Mouse (Mus musculus) lung, embryonic 15.5 days (tissue): Measurements from ENCODE around the gene Prl. TPM values are rescaled to one million over a fixed set of nuclear protein-coding genes. Genes with fewer than 3 reads are reported as not detected.
A peak's percentile ranks its signal among the peaks of the same experiment; 100 is the strongest.
"Not testable (repeated sequence)": the region's sequence is repeated elsewhere in the genome, so short reads cannot be mapped to it uniquely, and the experiment has no call there.

ENCODE experiments used
- ATAC-seq: fragments of 200-750 bp; cut with Nextera tagmentation; 2 replicates; pipeline ENCODE4 v1.8.0; 2017; ENCODE audit warnings: moderate number of reproducible peaks, borderline replicate concordance; ENCODE audit not compliant: low FRiP score, low TSS enrichment; ENCODE audit errors: extremely low read depth
- H3K27ac ChIP-seq: fragments of 300-500 bp; sonication (generic); 2 replicates; pipeline ENCODE4 v1.5.1; 2015; ENCODE audit warnings: moderate library complexity, mild to moderate bottlenecking, inconsistent platforms
- H3K27me3 ChIP-seq: fragments of 300-500 bp; sonication (generic); 2 replicates; pipeline ENCODE4 v1.6.1; 2015; ENCODE audit warnings: inconsistent platforms
- H3K36me3 ChIP-seq: fragments of 300-500 bp; sonication (generic); 2 replicates; pipeline ENCODE4 v1.6.1; 2015; ENCODE audit warnings: inconsistent platforms
- H3K4me1 ChIP-seq: fragments of 300-500 bp; sonication (generic); 2 replicates; pipeline ENCODE4 v1.6.1; 2015; ENCODE audit warnings: inconsistent platforms
- H3K4me2 ChIP-seq: fragments of 300-500 bp; sonication (generic); 2 replicates; pipeline ENCODE4 v1.6.1; 2015; ENCODE audit warnings: inconsistent platforms, mild to moderate bottlenecking, moderate library complexity
- H3K4me3 ChIP-seq: fragments of 300-500 bp; sonication (generic); 2 replicates; pipeline ENCODE4 v1.5.1; 2015; ENCODE audit warnings: mild to moderate bottlenecking, inconsistent platforms
- H3K9ac ChIP-seq: fragments of 300-500 bp; sonication (generic); 2 replicates; pipeline ENCODE4 v1.6.1; 2015; ENCODE audit warnings: inconsistent platforms
- H3K9me3 ChIP-seq: fragments of 300-500 bp; sonication (generic); 2 replicates; pipeline ENCODE4 v1.6.1; 2016; ENCODE audit warnings: inconsistent platforms
- WGBS: fragments of 180-500 bp; shearing (Covaris S2); methylation state at CpG from one replicate; pipeline ENCODE4 v1.1.7; 2015; 5-methylcytosine and 5-hydroxymethylcytosine counted together
- polyA plus RNA-seq: library from polyadenylated mRNA; unstranded; fragments of >200 nt; fragmentation: Nextera tagmentation; extraction: Ambion mirVana; gene quantifications from 2 replicates; pipeline ENCODE4 v1.2.1, GENCODE M21; 2015

Gene Prl
- polyA plus RNA-seq, result not detected in 2 replicates

DNA sequence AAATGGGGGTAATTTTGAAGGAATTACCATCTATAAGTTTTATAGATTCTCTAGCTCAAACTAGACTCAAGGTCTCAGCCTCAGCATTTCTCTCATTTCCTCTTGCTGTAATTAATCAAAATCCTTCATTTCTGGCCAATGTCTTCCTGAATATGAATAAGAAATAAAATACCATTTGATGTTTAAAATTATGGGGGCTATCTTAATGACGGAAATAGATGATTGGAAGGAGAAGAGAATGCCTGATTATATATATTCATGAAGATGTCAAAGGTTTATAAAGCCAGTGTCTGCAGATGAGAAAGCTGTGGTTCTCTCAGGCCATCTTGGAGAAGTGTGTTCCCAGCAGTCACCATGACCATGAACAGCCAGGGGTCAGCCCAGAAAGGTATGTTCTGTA is at the start of gene Prl:
TSS of gene Prl (plus strand) at position 301 of the 400 bp plus-strand sequence.
- H3K9ac ChIP-seq, result no peak within 1 kb of the TSS
- no peaks in the 10 kb centered on the region for H3K9me3 ChIP-seq
- no peak within 1 kb of the TSS for H3K27ac ChIP-seq
- no peak within 1 kb of the TSS for H3K4me3 ChIP-seq
- H3K27me3 ChIP-seq, result no peaks in the 10 kb centered on the region
- no peaks in the 10 kb centered on the region for H3K4me1 ChIP-seq
- H3K4me2 ChIP-seq, result no peak within 1 kb of the TSS
- WGBS, result 89% methylated on average over 1 of the region's 1 CpGs
- no peaks in the 10 kb centered on the region for H3K36me3 ChIP-seq
- ATAC-seq, result no peak

DNA sequence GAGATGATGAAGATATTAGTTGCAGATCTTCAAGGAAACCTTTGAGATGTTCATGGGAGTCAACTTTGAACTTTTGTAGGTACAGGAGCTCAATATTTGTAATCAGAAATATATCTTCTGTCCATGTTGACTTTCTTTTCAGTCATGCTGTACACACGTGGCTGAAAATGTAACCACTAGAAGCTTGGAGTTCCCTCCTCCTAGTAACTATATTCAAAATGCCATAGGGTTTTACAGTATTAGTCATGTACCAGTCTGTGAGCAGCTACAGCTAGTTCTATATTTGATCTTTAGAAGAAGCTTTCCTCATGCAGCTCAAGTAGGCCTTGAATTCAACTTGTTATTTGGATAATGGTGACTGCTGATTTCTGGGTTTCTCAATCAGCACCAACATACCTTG is 30.8 kb upstream of the Prl start:
- Histone ChIP-seq H3K27ac (no peak overlapping the region), H3K4me3 (no peak overlapping the region), H3K9ac (no peak overlapping the region), H3K4me1 (no peaks in the 10 kb centered on the region), H3K4me2 (no peak overlapping the region), H3K9me3 (no peaks in the 10 kb centered on the region), H3K36me3 (no peaks in the 10 kb centered on the region), H3K27me3 (no peaks in the 10 kb centered on the region)
- 52% methylated on average over 1 of the region's 1 CpGs for WGBS
- ATAC-seq, result no peak

DNA sequence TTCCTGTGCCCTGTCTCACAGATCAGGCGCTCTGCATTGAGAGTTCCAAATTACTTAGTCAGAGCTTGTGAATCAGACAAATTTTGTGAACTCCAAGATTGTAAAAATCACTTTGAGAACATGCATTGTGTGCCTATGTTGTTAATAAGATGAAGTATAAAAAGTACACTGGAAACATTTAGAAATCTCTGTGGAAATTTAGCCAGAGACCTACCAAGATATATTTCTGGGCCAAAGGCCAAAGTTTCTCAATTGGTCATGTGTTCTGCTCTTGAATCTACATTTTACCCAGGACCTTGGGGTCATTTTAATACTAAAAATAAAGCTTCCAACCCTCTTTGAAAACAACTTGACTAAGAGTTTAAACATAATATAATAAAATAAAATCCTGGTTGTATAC is 30.0 kb upstream of the Prl start:
- no peaks in the 10 kb centered on the region for H3K27me3 ChIP-seq
- no peak for ATAC-seq
- no peak overlapping the region for H3K4me2 ChIP-seq
- H3K4me3 ChIP-seq, result no peak overlapping the region
- no peaks in the 10 kb centered on the region for H3K9me3 ChIP-seq
- H3K27ac ChIP-seq, result no peak overlapping the region
- no peaks in the 10 kb centered on the region for H3K36me3 ChIP-seq
- WGBS, result 80% methylated on average over 1 of the region's 1 CpGs
- 0 out of 2 replicates have a peak, but pooled peaks cover 3% of the 10 kb centered on the region for H3K4me1 ChIP-seq
- H3K9ac ChIP-seq, result no peak overlapping the region

DNA sequence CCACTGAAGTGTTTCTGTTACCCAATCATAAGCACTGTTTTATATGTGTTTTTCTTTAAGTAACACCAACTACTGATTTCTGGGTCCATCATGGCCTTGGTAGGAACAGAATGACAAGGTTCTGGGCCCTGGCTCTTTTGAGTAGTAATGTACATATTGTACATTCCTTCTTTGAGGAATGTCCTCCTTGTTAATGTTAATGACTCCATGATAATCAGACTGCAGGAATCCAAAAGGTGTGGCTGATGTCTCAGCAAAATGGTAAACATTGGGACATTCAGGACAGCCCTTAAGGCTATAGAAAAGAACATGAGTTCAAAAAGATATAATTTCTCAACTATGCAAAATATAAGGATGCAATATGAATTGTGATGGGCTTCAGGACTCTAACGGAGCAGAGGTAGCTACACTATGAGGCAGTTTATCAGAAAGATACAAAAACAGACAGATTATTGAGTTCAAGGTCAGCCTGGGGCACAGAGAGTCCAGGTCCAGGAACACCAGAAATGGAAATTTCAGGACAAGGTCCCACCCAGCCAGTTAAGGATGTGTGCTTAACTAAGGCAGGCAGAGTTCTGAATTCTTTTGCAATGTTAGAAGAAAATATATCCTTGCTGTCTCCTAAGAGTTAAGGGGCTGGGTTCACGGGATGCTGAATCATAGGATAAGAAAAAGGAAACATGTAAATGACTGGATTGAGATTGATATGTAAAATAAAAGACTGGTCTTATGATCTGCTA is 28.7 kb upstream of the Prl start:
- Histone ChIP-seq H3K27me3 (no peaks in the 10 kb centered on the region), H3K36me3 (no peaks in the 10 kb centered on the region), H3K4me1 (0 out of 2 replicates have a peak, but pooled peaks cover 3% of the 10 kb centered on the region), H3K27ac (no peak overlapping the region), H3K9me3 (no peaks in the 10 kb centered on the region), H3K4me3 (no peak overlapping the region), H3K9ac (no peak overlapping the region), H3K4me2 (no peak overlapping the region)
- 69% methylated on average over 2 of the region's 2 CpGs for WGBS
- no peak for ATAC-seq

DNA sequence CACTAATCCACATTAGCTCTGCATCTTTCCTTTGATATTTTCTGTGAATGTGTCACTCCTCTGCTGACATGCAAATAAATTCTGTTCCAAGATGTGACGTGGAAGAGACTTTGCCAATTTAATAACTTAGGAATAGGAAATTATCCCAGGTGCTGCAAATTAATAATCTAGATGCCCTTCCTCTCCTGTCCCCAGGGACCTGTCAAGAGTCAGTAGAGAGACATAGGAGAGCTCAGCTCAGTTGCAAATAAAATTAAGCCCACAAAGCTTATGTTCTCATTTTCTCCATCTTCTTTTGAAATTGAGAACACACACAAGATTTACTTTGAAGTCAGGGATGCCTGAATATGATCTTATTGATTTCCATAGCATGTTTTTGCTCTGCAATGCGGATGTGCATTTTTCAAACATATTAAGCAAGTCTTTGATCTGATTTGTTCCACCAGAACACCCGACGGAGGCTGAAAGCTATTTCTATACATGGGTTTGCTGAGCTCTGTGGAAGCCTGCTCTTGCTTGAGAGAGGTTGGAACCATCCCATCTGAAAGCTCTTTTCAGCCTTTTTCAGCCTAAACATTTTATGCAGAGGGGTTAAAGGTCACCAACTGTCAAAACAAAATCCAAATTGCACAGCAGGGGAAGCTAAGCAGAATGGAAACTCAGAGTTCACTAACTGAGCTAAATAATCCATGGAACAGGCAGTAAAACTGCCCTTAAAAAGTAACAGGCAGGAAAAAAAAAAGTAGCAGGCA is 26.1 kb upstream of the Prl start:
- Histone ChIP-seq H3K4me1 (0 out of 2 replicates have a peak, but pooled peaks cover 3% of the 10 kb centered on the region), H3K9me3 (no peaks in the 10 kb centered on the region), H3K27me3 (no peaks in the 10 kb centered on the region), H3K9ac (no peak overlapping the region), H3K4me3 (no peak overlapping the region), H3K36me3 (no peaks in the 10 kb centered on the region), H3K27ac (no peak overlapping the region), H3K4me2 (no peak overlapping the region)
- 38% methylated on average over 4 of the region's 4 CpGs for WGBS
- no peak for ATAC-seq

DNA sequence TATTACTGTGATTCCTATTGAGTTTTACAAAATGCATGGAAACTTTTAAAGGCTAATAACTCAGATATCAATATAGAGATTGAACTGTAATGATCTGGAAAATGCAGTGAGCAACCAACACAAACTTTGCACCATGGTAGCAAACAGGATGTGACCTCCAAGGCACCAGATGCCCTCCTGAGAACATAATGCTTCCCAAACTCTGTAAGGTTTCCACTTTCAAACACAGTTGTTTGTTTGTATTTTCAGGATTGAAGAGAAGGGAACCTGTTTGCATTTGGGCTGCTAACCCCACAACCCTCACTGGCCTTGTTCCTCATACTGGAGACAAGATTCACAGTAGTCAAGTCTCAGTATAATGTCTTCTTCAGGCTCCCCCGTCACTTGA is 25.5 kb upstream of the Prl start:
- no peak for ATAC-seq
- Histone ChIP-seq H3K4me2 (no peak overlapping the region), H3K4me1 (0 out of 2 replicates have a peak, but pooled peaks cover 3% of the 10 kb centered on the region), H3K27ac (no peak overlapping the region), H3K9ac (no peak overlapping the region), H3K36me3 (no peaks in the 10 kb centered on the region), H3K9me3 (no peaks in the 10 kb centered on the region), H3K27me3 (no peaks in the 10 kb centered on the region), H3K4me3 (no peak overlapping the region)
- 70% methylated on average over 1 of the region's 1 CpGs for WGBS

DNA sequence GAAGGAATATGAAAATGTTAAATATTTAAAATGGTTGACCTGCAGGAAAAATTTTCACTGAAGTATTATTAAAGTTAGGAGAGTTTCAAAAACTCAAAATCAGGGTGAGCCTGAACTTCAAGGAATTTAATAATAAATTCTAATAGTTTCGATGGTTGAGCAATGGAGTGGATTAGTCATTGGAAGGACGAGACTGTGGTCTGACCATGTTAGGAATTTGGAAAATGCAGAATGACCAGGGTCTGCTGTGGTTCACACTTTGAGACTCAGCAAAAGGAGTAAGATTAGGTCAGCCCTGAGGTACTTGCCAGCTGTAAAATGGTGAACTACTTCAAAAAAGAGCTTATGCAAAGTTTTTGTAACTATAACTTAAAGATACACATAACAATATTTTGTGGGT is 24.4 kb upstream of the Prl start:
- 74% methylated on average over 2 of the region's 2 CpGs for WGBS
- no peak overlapping the region for H3K4me3 ChIP-seq
- H3K27me3 ChIP-seq, result no peaks in the 10 kb centered on the region

DNA sequence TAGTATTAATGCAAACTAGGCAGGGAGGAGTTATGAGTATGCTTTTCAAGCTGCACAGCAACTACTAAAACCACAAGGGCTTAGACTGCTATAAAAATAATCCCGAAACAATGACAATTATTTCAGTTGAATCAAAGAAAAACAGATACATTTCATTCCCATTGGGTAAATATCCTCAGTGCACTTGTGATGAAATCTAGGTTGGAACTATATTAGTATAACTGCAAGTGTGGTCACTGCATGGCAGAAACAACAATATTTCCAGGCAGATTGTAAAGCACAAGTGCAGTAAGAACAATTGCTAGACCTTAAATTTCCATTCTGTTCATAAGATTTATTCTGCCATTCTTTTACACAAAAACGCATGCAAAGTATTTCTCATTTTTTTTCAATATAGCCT is 15.2 kb upstream of the Prl start:
- WGBS, result 90% methylated on average over 2 of the region's 2 CpGs
- no peak overlapping the region for H3K4me2 ChIP-seq
- no peak for ATAC-seq
- H3K27me3 ChIP-seq, result no peaks in the 10 kb centered on the region
- no peaks in the 10 kb centered on the region for H3K9me3 ChIP-seq
- no peaks in the 10 kb centered on the region for H3K36me3 ChIP-seq
- no peak overlapping the region for H3K27ac ChIP-seq
- H3K4me3 ChIP-seq, result no peak overlapping the region
- no peaks in the 10 kb centered on the region for H3K4me1 ChIP-seq
- no peak overlapping the region for H3K9ac ChIP-seq

More for the DNA sequence above, 24.4 kb upstream of the Prl start:
- no peak for ATAC-seq
- Histone ChIP-seq H3K9me3 (no peaks in the 10 kb centered on the region), H3K27ac (no peak overlapping the region), H3K9ac (no peak overlapping the region), H3K36me3 (no peaks in the 10 kb centered on the region), H3K4me1 (0 out of 2 replicates have a peak, but pooled peaks cover 3% of the 10 kb centered on the region), H3K4me2 (no peak overlapping the region)

DNA sequence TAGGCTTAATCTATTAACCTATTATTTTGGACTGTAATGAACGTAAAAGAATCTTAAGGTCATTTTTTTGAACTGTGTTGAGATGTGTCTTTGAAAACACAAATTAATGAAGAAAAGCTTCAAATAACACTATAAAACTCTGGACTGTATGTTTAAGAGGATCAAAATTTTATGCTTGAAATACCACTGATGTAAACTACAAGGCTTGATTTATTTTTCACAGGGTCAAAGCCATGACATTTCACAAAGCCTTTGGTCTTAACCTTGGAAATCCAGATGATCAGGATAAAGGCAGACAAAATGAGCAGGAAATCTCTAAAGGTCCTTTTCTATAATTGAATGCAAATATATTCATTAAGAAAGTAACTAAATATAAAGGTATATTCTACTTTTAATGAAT is 14.0 kb upstream of the Prl start:
- Histone ChIP-seq H3K4me3 (no peak overlapping the region), H3K4me1 (no peaks in the 10 kb centered on the region), H3K4me2 (no peak overlapping the region), H3K27ac (no peak overlapping the region), H3K9ac (no peak overlapping the region), H3K9me3 (no peaks in the 10 kb centered on the region), H3K36me3 (no peaks in the 10 kb centered on the region), H3K27me3 (no peaks in the 10 kb centered on the region)
- WGBS, result 69% methylated on average over 1 of the region's 1 CpGs
- no peak for ATAC-seq

DNA sequence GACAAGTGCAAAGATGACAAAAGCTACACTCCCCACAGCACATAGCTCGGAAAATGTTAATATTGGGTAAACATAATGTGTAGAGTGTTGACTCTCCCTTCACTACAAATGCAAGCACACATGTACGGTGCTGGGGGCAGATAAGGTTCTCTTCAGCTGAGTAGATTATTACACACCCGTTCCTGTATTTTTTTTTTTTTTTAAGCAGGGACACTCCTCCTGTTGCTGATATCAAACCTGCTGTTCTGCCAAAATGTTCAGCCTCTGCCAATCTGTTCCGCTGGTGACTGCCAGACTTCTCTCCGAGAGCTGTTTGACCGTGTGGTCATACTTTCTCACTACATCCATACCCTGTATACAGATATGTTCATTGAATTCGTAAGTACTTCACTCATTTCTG is 1.8 kb downstream of the Prl start:
- H3K4me3 ChIP-seq, result no peak overlapping the region
- no peaks in the 10 kb centered on the region for H3K9me3 ChIP-seq
- 63% methylated on average over 7 of the region's 7 CpGs for whole genome bisulfite sequencing
- no peaks in the 10 kb centered on the region for H3K36me3 ChIP-seq
- no peak overlapping the region for H3K27ac ChIP-seq
- peak; percentile 23; the same call in 1 of the 2 replicates for ATAC-seq
- no peak overlapping the region for H3K4me2 ChIP-seq
- H3K9ac ChIP-seq, result no peak overlapping the region
- no peaks in the 10 kb centered on the region for H3K27me3 ChIP-seq
- H3K4me1 ChIP-seq, result no peaks in the 10 kb centered on the region

DNA sequence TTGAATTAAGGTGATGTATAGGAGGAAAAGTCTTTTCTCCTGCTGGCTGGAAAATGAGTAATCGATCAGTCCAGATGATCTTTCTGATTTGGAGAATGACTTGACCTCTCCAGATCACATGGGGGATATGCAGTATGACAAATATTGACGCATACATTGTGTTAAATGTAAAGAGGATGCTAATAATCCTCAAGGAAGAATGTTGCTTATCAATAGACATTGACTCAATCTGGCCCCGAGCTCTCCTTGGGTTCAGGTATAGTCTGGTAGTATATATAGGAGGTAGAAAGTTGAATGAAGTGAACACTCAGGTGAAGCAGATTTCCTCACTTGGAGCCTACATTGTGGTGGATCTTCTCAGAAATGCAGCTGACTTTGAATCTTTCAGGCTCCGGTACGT is 36.5 kb downstream of the Prl start, which contains the start of gene Prl3d1:
TSS of gene Prl3d1 (plus strand) at position 301 of the 400 bp plus-strand sequence.
- H3K9me3 ChIP-seq, H3K4me3 ChIP-seq, H3K4me2 ChIP-seq, H3K9ac ChIP-seq, H3K36me3 ChIP-seq, H3K4me1 ChIP-seq, ATAC-seq, H3K27ac ChIP-seq, H3K27me3 ChIP-seq: not testable (repeated sequence)
- 88% methylated on average over 5 of the region's 5 CpGs for WGBS
